Mouse (Mus musculus) CD8-positive naive resting alpha-beta T cell, adult 2 months (primary cell): Measurements from ENCODE around the gene Celsr1.

ENCODE experiments used
- DNase-seq, 2 experiments: peaks; one replicate each; pipeline ENCODE4 v3.0.0; 2022; ENCODE audit warnings: low read depth in 2 of 2, low spot score in 2 of 2

Gene Celsr1

GRCm38 (mm10) chr15:86035913-86036312 is 2.3 kb upstream of the Celsr1 start:
- no peak for DNase-seq

- DNase-seq, result no peak
These were observed 1.3 kb upstream of the Celsr1 start for GRCm38 (mm10) chr15:86034781-86035360.

- DNase-seq, result peak in 1 of 2 experiments; percentile 49
These were observed 495 bp upstream of the Celsr1 start for GRCm38 (mm10) chr15:86034021-86034523.

GRCm38 (mm10) chr15:86032811-86033190 is 776 bp downstream of the Celsr1 start:
- DNase-seq, result no peak

- no peak for DNase-seq
These were observed 3.6 kb downstream of the Celsr1 start for GRCm38 (mm10) chr15:86029981-86030380.

DNA sequence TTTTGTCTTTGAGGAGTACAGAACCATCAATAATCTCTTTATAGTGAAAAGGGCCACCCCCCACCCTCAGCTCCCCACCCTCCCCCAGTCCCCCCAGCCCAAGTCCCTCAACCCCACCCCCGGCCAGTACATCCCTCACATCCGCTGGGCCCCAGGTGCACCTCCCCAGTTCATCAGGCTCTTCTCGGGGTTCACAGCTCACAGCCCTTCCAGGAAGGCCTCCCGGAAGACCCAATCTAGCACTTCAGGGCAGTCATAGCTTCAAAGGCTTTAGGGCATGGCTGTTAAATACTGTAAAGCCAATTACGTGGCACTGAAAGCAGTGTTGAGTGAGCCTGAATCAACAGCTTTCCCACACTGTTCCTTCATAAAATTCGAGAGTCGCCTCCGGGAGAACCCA is 5.7 kb downstream of the Celsr1 start:
- no peak for DNase-seq

DNA sequence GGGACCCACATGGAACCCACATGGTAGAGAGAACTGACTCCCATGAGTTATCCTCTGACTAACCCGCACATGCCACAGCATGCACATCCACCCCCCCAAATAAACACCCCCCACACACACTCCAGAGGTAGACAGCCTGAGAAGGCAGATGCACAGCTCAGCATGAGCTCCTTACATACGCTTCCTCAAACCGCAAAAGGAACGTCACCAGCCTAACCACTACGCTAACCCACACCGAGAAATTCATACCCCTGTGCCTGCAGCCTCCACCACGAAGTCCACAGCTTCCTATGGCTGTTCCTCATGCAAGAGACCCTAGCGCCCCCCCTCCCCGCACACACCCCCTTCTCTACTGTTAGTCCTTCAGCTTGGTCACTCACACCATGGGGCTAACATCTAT is 11.6 kb downstream of the Celsr1 start:
- DNase-seq, result no peak

DNA sequence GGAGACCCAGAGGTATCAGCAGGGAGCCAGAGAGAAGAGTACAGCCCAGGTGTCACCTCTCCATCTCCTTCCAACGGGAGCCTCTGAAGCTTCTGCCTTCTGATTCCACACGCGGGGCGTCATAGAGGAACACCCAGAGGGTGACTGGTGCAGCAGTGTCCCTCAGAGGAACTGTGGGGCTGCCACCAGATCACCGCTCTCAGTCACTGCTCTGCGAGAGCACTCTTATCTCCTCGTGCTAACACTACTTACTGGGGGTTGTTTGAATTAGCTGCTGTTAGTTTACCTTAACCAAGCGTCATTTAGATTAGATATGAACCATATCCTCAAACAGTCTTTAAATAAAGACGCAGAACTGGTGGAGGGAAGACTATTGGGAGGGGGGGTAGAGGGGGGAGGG is 12.3 kb downstream of the Celsr1 start:
- no peak for DNase-seq

DNA sequence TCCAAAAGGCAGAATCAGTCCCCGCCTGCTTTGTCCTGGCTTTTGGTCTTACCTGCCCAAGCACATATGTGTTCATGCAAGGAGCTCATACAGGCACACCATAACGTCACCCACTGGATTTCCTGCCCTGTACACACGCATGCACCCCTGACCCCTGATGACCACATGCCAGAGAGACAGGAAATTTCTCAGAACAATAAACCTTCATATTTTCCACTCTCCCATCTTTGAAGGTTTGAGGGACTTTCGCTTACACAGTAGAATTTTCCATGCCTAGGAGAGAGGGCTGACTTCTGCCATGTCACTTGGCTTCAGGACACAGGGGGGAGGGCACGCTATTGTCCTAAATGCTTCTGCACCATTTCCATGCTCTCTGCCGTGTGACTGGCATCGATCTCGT is 13.6 kb downstream of the Celsr1 start:
- no peak for DNase-seq

GRCm38 (mm10) chr15:86018753-86019512 is 14.6 kb downstream of the Celsr1 start:
- no peak for DNase-seq

DNA sequence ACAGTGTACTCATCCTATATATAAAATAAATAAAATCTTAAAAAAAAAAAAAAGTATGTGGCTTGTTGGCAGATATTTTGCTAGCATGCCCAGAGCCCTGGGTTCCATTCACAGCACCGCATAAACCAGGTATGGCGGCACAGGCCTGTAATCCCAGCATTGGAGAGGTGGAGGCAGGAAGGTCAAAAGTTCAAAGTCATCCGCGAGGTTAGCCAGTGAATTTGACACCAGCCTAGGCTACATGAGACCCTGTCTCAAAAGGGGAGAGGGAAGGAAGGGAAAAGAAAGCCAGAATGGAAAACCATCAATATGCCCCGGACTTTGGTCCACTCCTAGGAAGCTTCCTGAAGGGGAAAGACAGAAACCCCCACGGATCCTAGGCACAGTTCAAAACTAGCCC is 16.2 kb downstream of the Celsr1 start:
- DNase-seq, result no peak

GRCm38 (mm10) chr15:86015860-86016541 is 17.6 kb downstream of the Celsr1 start:
- DNase-seq, result no peak

- no peak for DNase-seq
These were observed 18.6 kb downstream of the Celsr1 start for GRCm38 (mm10) chr15:86015026-86015425.

DNA sequence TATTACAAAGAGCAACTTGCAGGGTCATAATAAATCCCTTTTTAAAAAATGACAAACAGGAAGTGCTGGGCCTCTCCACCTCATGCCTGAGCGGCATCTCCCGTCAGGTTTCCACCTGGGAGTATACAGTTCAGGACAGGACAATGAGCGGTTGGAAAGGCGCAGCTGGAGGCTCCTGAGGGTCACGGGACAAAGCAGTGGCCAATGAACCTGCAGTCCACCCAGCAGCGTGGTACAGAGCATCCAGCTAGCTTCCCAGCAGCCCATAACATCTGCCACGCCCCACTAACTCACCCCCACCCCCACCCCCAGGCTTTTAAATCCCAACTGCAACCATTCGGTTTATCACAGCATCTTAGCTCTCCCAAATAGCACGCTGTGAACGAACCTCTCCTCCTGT is 19.9 kb downstream of the Celsr1 start:
- DNase-seq, result no peak

DNA sequence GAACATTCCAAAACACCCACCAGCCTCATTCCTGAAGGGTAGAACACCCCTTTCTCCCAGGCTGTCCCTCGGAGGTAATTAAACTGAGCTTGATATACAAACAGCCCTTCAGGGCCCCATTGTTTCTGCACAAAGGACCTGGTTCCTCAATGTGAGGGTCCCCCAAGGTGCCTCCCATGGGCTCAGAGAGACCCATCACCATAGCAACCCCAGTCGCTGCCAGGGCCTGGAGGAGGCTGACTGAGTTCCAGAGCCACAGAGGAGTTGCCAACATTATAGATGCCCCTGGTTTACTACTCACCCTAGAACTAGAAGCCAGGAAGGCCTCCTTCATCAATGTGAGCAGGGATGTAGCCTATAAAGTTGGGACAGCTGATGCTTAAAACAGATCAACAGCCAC is 20.4 kb downstream of the Celsr1 start:
- DNase-seq, result no peak

DNA sequence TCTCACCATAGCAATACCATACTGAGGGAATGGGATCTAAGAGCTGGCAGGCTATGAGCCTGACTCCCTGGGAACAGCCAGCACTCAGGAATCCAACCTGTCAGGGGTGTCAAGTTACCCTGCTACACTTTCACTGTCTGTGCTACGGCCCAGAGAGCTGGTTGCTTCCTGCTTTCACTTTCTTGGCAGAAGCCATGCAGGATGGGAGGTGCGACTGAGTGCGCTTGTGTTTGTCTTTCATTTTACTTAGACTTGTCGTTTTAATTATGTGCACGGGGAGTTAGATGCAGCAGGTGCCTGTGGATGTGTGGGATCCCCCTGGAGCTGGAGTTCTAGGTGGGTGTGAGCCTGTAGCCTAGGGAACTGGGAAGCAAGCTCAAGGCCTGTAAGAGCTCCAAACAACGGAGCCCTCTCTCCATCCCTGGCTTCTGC is 25.9 kb downstream of the Celsr1 start:
- peak in 1 of 2 experiments; percentile 26 for DNase-seq

DNA sequence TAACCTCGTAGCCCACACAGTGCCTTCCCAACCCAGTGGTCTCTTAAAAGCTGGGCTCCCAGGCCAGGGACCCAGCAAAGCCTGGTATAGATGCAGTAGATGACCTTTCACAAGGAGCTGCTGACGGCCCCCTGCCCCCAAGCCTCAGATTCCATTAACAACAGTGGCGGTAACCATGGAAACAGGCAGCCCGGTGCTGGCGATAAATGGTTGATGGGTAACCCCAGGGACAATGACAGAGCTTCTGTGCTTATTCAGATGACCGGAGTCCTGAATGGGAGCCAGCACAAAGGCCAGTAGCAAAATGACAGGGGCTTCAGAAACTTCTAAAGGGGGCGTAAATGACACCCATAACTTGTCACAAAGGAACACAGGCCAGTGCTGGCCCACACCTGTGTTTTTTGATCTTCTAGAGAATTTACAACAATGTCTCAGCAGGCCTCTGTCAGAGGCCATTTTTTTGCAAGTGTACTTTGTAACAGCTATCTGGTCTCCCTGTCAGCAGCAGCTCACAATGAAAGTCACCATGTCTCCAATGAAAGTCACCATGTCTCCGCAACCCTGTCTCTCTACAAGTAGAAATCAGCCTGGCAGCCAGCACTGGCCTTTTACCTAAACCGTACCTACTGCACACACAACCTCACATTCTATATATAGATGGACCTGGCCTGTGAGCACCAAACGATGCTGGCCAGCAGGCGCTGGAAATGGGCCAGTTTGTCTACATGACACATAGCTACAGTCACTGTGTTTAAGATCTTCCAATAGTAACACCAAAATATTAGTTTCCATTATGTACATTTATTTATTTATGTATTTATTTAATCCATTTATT is 27.7 kb downstream of the Celsr1 start:
- no peak for DNase-seq

DNA sequence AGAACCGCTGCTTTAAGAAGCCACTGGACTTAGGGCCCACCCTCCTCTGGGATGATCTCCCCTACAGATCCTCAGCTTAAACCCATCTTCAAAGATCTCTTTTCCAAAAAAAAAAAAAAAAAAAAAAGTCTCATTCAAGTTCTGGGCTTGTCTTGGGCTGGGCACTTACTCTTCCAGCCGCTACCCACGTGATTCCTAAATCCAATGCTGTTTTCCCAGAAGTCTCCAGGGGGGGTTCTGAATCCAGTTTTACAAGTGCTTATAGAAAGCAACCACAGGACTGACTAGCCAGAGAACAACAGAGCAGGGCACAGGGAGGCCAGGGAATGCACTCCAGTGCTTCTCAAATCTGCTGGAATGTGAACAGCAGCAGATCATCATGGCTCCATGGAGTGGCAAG is 29.5 kb downstream of the Celsr1 start:
- DNase-seq, result no peak

GRCm38 (mm10) chr15:86000706-86001292 is 32.8 kb downstream of the Celsr1 start:
- no peak for DNase-seq

DNA sequence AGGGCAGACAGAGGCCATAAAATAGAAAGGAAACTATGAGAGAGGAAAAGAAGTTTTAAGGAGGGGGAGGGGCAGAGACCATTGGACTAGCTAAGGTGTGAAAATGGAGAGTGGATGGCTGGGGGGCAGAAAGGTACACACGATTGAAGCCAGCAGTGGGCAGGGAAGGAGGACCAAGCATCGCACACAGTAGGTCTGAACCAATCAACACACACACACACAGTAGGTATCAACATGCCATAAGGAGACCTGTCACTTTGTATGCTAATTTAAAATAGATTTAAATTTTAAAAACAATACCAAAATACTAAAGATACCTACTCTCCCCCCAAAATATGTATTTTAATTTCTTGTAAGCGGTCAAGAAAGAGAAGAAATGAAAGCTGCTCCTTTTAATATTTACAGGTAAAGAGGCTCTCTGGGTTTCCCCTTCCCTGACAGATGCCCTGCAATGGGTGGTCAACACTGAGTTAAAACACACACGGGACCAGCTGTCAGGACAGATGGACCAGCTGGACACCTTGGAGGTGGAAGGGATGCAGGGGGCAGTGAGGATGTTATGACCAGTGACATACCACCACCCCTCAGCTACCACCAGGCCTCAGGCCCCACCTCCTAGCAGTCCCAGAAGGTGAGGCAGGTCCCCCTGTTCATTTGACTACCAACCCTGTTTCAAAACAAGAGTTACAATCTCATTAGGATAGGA is 34.9 kb downstream of the Celsr1 start:
- DNase-seq, result no peak
